Mouse (Mus musculus): ENCODE data around the gene Ap1s3.

DNA sequence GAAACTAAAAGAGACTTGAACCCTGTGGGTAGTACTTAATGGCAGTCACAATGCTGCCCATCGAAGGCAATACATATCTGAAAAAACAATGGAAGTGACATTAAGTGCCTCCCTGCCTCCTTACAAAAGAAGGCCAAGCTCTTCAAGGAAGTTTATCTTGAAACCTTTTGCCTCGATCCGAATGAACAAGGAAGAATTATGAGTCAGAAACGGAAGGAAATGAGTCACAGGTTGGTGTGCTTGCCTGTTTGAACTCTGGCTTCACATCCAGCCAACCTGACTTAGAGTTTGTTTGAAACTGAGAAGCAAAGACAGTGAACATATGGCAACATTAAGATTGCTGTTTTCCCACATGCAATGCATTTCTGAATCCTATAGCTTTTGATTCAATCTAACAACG, 110.6 kb downstream of the Ap1s3 start:
- TF ChIP-seq POLR2A (IDR thresholded peaks at IDR 0.05; ENCODE audit: borderline replicate concordance, low read depth, low read length) (no peak), CTCF (IDR thresholded peaks at IDR 0.05; ENCODE audit: low read depth, low read length) (no peak)

All from bone marrow macrophage, adult 2 months (primary cell).